Mouse (Mus musculus) gastrocnemius, postnatal 14 days (tissue): ENCODE measurements around the gene Hand2. TPM values are rescaled to one million over a fixed set of nuclear protein-coding genes. Genes with fewer than 3 reads are reported as not detected.

Experiments
- DNase-seq: peaks from one replicate; pipeline ENCODE4 v3.0.0; 2021; ENCODE audit warnings: mixed read lengths
- intact Hi-C: fragments of 180-260 bp; cut with DNase I; formaldehyde crosslinking; loops from one replicate; pipeline ENCODE4 v1.15.1; 2025; ENCODE audit warnings: low total_unique reads
- total RNA-seq, 2 experiments: library from RNA; stranded (reverse); gene quantifications; 2 replicates each; pipeline ENCODE4 v1.2.3; 2021

Hand2 gene
- total RNA-seq, 2 experiments from 2014 or later = 0.29 to 0.47 TPM

DNA sequence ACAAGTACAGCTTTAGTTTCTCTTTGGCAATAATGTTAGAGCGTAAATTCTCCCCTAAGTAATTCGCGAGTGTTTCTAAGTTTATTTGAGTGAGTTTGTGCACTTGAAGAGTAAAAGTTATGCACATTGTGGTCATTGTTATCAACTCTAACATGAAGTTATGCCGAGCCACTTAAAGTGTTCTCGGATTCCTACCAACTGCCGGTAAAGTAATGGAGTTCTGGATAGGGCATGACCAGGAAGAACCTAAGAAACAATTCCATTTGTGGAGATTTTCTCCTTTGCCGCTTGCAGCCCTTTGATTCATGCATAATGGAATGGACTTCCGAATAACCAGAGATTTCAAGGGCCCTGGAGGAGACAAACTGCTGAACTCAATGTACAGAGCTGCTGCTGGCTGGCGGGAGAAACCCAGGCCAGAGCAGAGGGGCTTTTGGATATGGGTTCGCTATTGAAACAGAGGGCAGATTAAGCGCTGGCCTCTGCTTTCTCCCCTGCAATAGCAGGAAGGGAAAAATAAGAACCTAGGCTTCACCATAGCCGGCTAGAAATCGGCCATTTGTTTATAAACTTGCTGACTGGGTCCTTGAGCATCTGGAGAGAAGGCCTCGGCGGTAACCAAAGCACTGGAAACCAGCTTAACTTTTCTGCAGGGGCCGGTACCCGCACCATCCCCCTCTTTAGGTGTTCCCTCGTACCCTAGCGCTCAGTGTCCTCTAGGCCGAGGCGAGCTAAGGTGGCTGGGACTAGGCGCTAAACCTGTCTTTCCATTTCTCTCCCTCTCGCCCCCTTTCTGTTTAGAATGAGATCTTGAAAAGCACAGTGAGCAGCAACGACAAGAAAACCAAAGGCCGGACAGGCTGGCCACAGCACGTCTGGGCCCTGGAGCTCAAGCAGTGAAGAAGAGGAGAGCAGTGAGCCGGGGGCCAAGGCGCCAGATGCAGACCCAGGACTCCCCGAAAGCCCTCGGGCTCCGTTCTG, 2.5 kb downstream of the Hand2 start:
- DNase-seq = no peak
- intact Hi-C loops = no loop called here

- no peak for DNase-seq
- intact Hi-C loops = no loop called here
These were observed 3.3 kb downstream of the Hand2 start for GRCm38 (mm10) chr8:57324091-57324490.

GRCm38 (mm10) chr8:57324671-57325070, 3.9 kb downstream of the Hand2 start:
- intact Hi-C loops = no loop called here
- DNase-seq = no peak

GRCm38 (mm10) chr8:57325111-57325891, 4.5 kb downstream of the Hand2 start:
- intact Hi-C loops = no loop called here
- no peak for DNase-seq

DNA sequence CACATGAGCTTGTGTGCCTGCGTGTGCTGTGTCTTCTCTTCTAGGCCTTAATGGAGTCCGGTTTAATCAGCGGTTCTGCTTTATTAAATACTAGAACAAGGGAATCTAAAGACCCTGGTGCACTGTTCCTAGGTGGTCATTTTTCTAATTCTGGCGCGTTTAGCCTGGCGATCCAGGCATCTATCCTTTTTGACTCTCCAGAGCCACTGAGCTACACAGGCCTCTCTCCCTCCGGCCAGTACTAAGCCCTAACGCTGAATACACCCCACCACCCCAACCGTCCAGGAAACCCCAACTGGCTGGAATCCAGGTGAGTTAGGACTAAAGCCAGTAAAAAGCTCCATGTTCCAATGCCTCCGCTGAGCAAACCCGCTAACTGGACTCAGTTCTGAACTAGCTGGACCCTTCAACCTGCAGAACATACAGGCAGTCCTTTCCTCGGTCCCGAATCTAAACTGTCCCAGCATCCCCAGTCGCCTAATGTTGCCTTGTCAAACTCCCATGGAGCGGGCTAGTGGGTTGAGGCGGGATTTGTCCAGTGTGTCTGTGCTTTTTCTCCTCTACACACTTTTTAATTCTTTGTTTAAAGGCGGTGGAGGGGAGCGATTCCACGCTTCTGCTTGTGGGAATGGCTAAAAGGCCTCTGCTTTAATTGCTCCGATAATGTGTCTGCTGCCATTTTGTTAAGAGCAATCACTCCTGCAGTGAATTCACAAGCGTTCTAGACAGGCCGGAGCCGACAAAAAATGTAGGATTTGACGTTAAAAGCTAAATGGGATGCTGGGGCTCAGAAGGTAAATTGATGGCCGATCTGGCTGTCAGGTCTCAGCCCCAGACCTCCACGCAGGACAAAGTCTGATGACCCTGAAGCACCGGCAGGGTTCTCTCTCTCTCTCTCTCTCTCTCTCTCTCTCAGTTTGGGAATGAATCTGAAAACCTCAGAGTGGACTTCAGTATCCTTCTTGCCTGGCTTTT, 5.6 kb downstream of the Hand2 start:
- DNase-seq = no peak
- intact Hi-C loops = no loop called here

DNA sequence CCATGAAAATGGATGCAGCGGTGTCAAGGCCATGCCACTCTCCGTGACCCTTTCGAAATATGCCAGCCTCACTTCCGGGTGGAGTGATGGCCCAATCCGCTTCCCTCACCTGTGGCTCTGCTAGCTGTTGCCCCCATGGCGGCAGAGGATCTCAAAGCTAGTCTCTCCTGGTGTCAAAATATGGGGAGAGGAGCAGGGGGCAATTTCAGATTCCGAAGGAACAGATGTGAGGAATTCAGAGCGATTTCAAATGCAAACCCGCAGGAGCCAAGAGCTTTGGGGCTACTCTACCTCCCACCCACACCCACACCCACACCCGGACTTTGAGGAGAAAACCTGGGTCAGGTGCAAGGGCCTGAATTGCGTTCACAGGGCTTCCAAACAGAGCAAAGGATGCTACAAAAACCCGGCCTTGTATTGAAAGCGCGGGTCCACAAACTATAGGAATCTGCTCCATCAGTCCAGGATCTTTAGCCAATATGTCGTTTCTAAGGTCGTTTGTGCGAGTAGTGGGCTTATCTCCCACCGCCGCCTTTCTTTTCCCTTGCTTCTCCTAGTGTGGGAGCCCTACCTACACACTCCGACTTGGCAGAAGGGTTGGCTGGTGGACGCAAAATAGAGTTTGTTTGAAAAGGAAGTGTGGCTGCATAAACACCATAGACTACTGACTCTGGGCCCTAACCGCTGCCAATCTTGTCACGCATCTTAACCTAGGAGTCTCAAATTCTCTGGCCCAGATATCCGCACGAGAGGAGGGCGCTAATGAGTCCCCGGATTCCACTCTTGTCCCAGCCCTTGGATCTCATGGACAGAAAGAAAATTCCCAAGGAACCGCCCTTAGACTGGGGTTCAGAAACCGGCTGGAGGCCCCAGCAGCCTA, 6.7 kb downstream of the Hand2 start:
- DNase-seq = no peak

DNA sequence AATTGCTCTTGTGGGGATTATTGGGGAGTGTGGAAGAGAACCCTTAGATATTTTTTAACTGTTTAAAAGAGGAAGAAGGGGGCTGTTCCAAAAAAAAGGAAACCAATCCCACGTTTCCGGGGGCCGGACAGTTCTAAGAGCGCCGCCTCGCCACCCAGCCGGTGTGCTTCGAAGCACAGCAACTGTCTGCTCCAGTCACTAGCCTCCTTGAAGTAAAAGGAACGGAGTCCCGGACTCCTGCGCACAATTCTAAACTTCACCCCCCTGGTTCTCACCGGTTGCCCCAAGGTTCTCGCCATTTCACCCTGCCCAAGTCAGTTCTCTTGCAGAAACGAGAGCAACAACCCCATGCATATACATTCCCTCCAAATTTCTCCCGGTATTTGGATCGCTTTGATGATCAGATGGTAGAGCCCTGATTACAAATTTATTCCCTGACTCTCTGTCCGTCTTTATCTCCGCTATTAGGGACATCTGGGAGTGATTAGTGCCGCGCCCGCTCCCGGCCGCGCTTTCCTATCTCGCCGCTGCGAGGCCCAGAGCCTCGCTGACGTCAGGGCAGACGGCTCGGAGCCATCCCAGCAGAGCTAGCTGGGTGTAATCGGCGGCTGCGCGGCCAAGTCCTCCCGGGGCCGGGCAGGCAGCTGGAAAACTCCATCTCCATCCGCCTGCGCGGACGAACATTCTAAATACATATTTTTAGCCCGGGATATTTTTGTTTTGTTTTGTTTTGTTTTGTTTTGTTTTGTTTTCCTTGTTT, 7.6 kb downstream of the Hand2 start:
- peak; percentile 85 for DNase-seq
- intact Hi-C loops = no loop called here

More for the DNA sequence above, 6.7 kb downstream of the Hand2 start:
- intact Hi-C loops = no loop called here

DNA sequence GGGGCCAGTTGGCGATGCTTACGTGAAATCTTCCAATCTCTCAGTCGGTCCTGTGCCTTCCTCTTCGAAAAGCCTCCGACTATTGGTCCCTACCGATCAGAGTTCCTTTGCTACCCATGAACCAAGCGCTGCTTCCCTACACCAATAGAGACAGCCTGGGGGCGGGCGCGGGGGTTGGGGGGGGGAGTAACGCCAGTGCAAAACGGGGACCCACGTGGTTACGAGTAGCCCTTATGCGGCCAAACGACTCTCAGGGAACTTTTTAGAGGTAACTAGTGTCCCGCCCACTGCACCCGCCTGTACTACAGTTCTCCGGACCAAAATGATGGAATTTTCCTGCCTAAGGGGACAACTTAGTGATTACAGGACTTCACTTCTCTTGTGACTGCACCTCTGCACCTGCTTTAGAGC, 8.2 kb downstream of the Hand2 start:
- intact Hi-C loops = no loop called here

GRCm38 (mm10) chr8:57330106-57330505, 9.3 kb downstream of the Hand2 start:
- no peak for DNase-seq
- intact Hi-C loops = no loop called here

More for the DNA sequence above, 8.2 kb downstream of the Hand2 start:
- DNase-seq = no peak

- intact Hi-C loops = no loop called here
- DNase-seq = no peak
These were observed 11.2 kb downstream of the Hand2 start for GRCm38 (mm10) chr8:57331727-57332630.

DNA sequence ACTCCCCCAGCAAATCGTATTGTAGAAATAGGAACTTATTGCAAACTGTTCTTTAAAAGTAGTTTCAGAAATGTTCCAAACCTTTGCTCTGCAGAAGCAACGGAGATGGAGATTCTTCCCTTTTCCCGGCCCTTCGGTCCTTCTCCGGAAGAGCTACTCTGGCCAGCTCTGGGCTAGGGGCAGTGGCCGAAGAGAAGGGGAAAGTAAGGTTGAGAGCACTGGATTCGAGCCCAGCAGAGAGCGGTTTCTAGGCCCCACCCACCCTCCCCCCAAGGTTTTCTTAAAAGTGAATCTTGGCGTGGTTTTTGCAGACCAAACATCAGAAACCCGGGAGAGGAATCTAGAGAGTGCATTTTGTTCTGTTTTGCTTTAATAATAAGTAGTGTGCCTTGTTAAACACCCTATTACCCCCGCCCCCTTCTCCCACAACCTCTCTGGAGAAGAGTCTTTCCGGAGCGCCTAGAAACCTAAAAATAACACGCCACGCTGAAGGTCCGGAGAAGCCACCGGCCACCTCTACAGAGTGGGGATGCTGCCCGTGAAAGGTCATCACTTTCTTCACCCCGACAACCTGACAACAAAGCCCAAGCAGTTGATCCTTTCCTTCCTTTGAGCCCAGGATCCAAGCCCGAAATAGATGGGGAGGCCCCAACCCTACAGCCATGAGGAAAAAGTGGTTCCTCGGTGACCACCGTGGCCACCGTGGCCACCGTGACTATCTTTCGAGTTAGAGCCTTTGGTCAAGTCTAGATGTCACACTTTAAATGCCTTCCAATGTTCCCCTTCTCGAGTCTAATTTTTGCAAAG, 12.1 kb downstream of the Hand2 start:
- intact Hi-C loops = no loop called here
- DNase-seq = no peak

- DNase-seq = no peak
- intact Hi-C loops = no loop called here
These were observed 12.6 kb downstream of the Hand2 start for GRCm38 (mm10) chr8:57333483-57333770.

- intact Hi-C loops = no loop called here
- DNase-seq = no peak
These were observed 13.2 kb downstream of the Hand2 start for GRCm38 (mm10) chr8:57333795-57334551.

- no peak for DNase-seq
- intact Hi-C loops = no loop called here
These were observed 13.9 kb downstream of the Hand2 start for GRCm38 (mm10) chr8:57334714-57335113.

GRCm38 (mm10) chr8:57337271-57338030, 16.7 kb downstream of the Hand2 start:
- intact Hi-C loops = no loop called here
- no peak for DNase-seq
